Mouse (Mus musculus): ENCODE results near the gene Olfr961. TPM values are rescaled to one million over a fixed set of nuclear protein-coding genes. Genes with fewer than 3 reads are reported as not detected.

The Olfr961 gene
- polyA plus RNA-seq, 1 experiment from 2014 or later, result not detected

GRCm38 (mm10) chr9:39674820-39675219 lies 29.9 kb downstream of the Olfr961 start:
- no peak overlapping the region for H3K9ac ChIP-seq (replicated peaks; ENCODE audit: low read length)
- no peaks in the 10 kb centered on the region for H3K27me3 ChIP-seq (ENCODE audit: control insufficient read depth, insufficient read depth, low read length)
- H3K27ac ChIP-seq (replicated peaks; ENCODE audit: low read depth, low read length), result no peak overlapping the region
- DNase-seq (ENCODE audit: low spot score) (no peak), ATAC-seq (replicated peaks; ENCODE audit: insufficient number of reproducible peaks, low FRiP score, low TSS enrichment, low read depth) (no peak)
- no peaks in the 10 kb centered on the region for H3K36me3 ChIP-seq (replicated peaks; ENCODE audit: control insufficient read depth, insufficient read depth, low read depth, low read length)
- no peaks in the 10 kb centered on the region for H3K4me1 ChIP-seq (ENCODE audit: control insufficient read depth, insufficient read depth, low read length)
- no peaks in the 10 kb centered on the region for H3K9me3 ChIP-seq (replicated peaks; ENCODE audit: control insufficient read depth, low read length)
- H3K4me3 ChIP-seq (ENCODE audit: low read depth, low read length), result no peak overlapping the region
- 87% methylated on average over 2 of the region's 2 CpGs for WGBS
- no peak overlapping the region for H3K4me2 ChIP-seq (ENCODE audit: low read depth, low read length)

GRCm38 (mm10) chr9:39678557-39678956 lies 33.7 kb downstream of the Olfr961 start:
- no peaks in the 10 kb centered on the region for H3K9me3 ChIP-seq (replicated peaks; ENCODE audit: control insufficient read depth, low read length)
- H3K4me1 ChIP-seq (ENCODE audit: control insufficient read depth, insufficient read depth, low read length), result no peaks in the 10 kb centered on the region
- WGBS, result 93% methylated on average over 2 of the region's 2 CpGs
- H3K4me3 ChIP-seq (ENCODE audit: low read depth, low read length), result no peak overlapping the region
- ATAC-seq (replicated peaks; ENCODE audit: insufficient number of reproducible peaks, low FRiP score, low TSS enrichment, low read depth) (no peak), DNase-seq (ENCODE audit: low spot score) (no peak)
- no peak overlapping the region for H3K4me2 ChIP-seq (ENCODE audit: low read depth, low read length)
- no peak overlapping the region for H3K27ac ChIP-seq (replicated peaks; ENCODE audit: low read depth, low read length)
- H3K9ac ChIP-seq (replicated peaks; ENCODE audit: low read length), result no peak overlapping the region
- no peaks in the 10 kb centered on the region for H3K27me3 ChIP-seq (ENCODE audit: control insufficient read depth, insufficient read depth, low read length)
- no peaks in the 10 kb centered on the region for H3K36me3 ChIP-seq (replicated peaks; ENCODE audit: control insufficient read depth, insufficient read depth, low read depth, low read length)

GRCm38 (mm10) chr9:39679280-39679679 lies 34.4 kb downstream of the Olfr961 start:
- Histone ChIP-seq H3K4me2 (ENCODE audit: low read depth, low read length) (no peak overlapping the region), H3K4me3 (ENCODE audit: low read depth, low read length) (no peak overlapping the region)

More at GRCm38 (mm10) chr9:39679280-39679679, 34.4 kb downstream of the Olfr961 start:
- Histone ChIP-seq H3K27ac (replicated peaks; ENCODE audit: low read depth, low read length) (no peak overlapping the region), H3K9me3 (replicated peaks; ENCODE audit: control insufficient read depth, low read length) (no peaks in the 10 kb centered on the region), H3K9ac (replicated peaks; ENCODE audit: low read length) (no peak overlapping the region), H3K36me3 (replicated peaks; ENCODE audit: control insufficient read depth, insufficient read depth, low read depth, low read length) (no peaks in the 10 kb centered on the region), H3K4me1 (ENCODE audit: control insufficient read depth, insufficient read depth, low read length) (no peaks in the 10 kb centered on the region), H3K27me3 (ENCODE audit: control insufficient read depth, insufficient read depth, low read length) (no peaks in the 10 kb centered on the region)
- DNase-seq (ENCODE audit: low spot score), result no peak
- no peak for ATAC-seq (replicated peaks; ENCODE audit: insufficient number of reproducible peaks, low FRiP score, low TSS enrichment, low read depth)
- WGBS, result 68% methylated on average over 2 of the region's 2 CpGs

Other genes starting within 250 kb of the Olfr961 start
- not detected in 2 replicates for gene Olfr952, start 217.9 kb upstream of the Olfr961 start, polyA plus RNA-seq (2014; fragmentation: Nextera tagmentation; extraction: Ambion mirVana)
- not detected in 2 replicates for gene Olfr954, start 188.4 kb upstream of the Olfr961 start, polyA plus RNA-seq (2014; fragmentation: Nextera tagmentation; extraction: Ambion mirVana)
- not detected in 2 replicates for gene Olfr955, start 173.1 kb upstream of the Olfr961 start, polyA plus RNA-seq (2014; fragmentation: Nextera tagmentation; extraction: Ambion mirVana)
- not detected in 2 replicates for gene Olfr44, start 151.1 kb upstream of the Olfr961 start, polyA plus RNA-seq (2014; fragmentation: Nextera tagmentation; extraction: Ambion mirVana)
- not detected in 2 replicates for gene Olfr957, start 129.3 kb upstream of the Olfr961 start, polyA plus RNA-seq (2014; fragmentation: Nextera tagmentation; extraction: Ambion mirVana)
- gene Olfr958, start 91.0 kb upstream of the Olfr961 start, polyA plus RNA-seq (2014; fragmentation: Nextera tagmentation; extraction: Ambion mirVana), result not detected in 2 replicates
- not detected in 2 replicates for gene Olfr959, start 69.5 kb upstream of the Olfr961 start, polyA plus RNA-seq (2014; fragmentation: Nextera tagmentation; extraction: Ambion mirVana)
- gene AW551984, start 40.7 kb upstream of the Olfr961 start, polyA plus RNA-seq (2014; fragmentation: Nextera tagmentation; extraction: Ambion mirVana), result 34.3 and 35.0 TPM in 2 replicates
- gene Olfr148, start 34.4 kb upstream of the Olfr961 start, polyA plus RNA-seq (2014; fragmentation: Nextera tagmentation; extraction: Ambion mirVana), result not detected in 2 replicates
- not detected in 2 replicates for gene Olfr960, start 23.7 kb upstream of the Olfr961 start, polyA plus RNA-seq (2014; fragmentation: Nextera tagmentation; extraction: Ambion mirVana)
- gene Olfr963, start 22.1 kb downstream of the Olfr961 start, polyA plus RNA-seq (2014; fragmentation: Nextera tagmentation; extraction: Ambion mirVana), result not detected in 2 replicates
- gene Olfr149, start 62.0 kb downstream of the Olfr961 start, polyA plus RNA-seq (2014; fragmentation: Nextera tagmentation; extraction: Ambion mirVana), result not detected in 2 replicates
- gene Olfr965, start 66.3 kb downstream of the Olfr961 start, polyA plus RNA-seq (2014; fragmentation: Nextera tagmentation; extraction: Ambion mirVana), result not detected in 2 replicates
- gene Olfr150, start 85.9 kb downstream of the Olfr961 start, polyA plus RNA-seq (2014; fragmentation: Nextera tagmentation; extraction: Ambion mirVana), result not detected in 2 replicates
- gene Olfr967, start 101.2 kb downstream of the Olfr961 start, polyA plus RNA-seq (2014; fragmentation: Nextera tagmentation; extraction: Ambion mirVana), result not detected in 2 replicates
- gene Olfr968, start 138.2 kb downstream of the Olfr961 start, polyA plus RNA-seq (2014; fragmentation: Nextera tagmentation; extraction: Ambion mirVana), result not detected in 2 replicates
- not detected in 2 replicates for gene Olfr969, start 145.9 kb downstream of the Olfr961 start, polyA plus RNA-seq (2014; fragmentation: Nextera tagmentation; extraction: Ambion mirVana)
- gene Olfr970, start 163.8 kb downstream of the Olfr961 start, polyA plus RNA-seq (2014; fragmentation: Nextera tagmentation; extraction: Ambion mirVana), result not detected in 2 replicates
- gene Olfr971, start 191.8 kb downstream of the Olfr961 start, polyA plus RNA-seq (2014; fragmentation: Nextera tagmentation; extraction: Ambion mirVana), result not detected in 2 replicates
- gene Olfr972, start 221.3 kb downstream of the Olfr961 start, polyA plus RNA-seq (2014; fragmentation: Nextera tagmentation; extraction: Ambion mirVana), result not detected in 2 replicates

All from embryonic facial prominence, embryonic 11.5 days (tissue).